Mouse (Mus musculus) brain, embryonic 14.5 days (tissue): Measurements from ENCODE around the gene Clrn2. TPM values are rescaled to one million over a fixed set of nuclear protein-coding genes. Genes with fewer than 3 reads are reported as not detected.

ENCODE experiments used
- DNase-seq: peaks from one replicate; pipeline ENCODE4 v3.0.0-alpha.2; 2011; ENCODE audit warnings: low read depth
- CTCF ChIP-seq: fragments of 200-500 bp; IDR thresholded peaks from 2 replicates; pipeline ENCODE4 v1.5.1; 2012; ENCODE audit warnings: inconsistent platforms, mild to moderate bottlenecking, moderate library complexity, borderline replicate concordance; ENCODE audit not compliant: insufficient read depth, insufficient read length; ENCODE audit errors: extremely low read depth
- POLR2A ChIP-seq: fragments of 200-500 bp; IDR thresholded peaks from 2 replicates; pipeline ENCODE4 v1.6.1; 2012; ENCODE audit warnings: mild to moderate bottlenecking, inconsistent platforms, borderline replicate concordance; ENCODE audit not compliant: poor library complexity, insufficient read depth, insufficient read length, severe bottlenecking; ENCODE audit errors: extremely low read depth
- polyA plus RNA-seq: library from polyadenylated mRNA; depleted of rRNA; stranded (reverse); fragments of >200 nt; gene quantifications from 2 replicates; pipeline ENCODE4 v1.2.3, GENCODE M21; 2012; rRNA removed

Gene Clrn2
- polyA plus RNA-seq, 1 experiment: 0.18 TPM

DNA sequence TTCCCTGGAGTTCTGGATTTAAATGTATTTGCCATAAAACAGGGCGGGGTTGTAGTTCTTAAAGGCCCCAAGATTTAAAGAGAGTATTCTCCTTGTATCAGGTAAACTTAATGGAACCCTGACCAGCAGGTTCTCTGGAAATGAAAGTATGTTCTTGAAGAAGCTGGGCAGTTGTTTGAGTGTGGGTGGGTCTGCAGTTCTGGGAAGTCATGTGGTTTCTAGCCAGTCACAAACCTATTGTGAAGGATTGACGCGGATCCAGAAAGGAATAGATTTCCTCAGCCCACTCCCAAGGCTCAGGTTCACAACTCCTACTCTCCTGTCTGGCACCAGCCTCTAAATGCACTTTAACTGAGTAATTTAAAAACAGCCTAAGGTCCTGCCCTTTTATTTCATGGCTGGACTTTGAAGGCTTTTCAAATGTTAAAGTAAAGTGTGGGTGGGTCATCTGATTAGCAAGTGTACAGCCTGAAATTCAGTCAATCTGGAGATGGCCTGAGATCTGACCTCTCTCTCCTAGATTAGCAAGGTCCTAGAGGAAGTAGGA, 42.0 kb downstream of the Clrn2 start:
- TF ChIP-seq POLR2A: no peak
- no peak for TF ChIP-seq CTCF
- no peak for DNase-seq

DNA sequence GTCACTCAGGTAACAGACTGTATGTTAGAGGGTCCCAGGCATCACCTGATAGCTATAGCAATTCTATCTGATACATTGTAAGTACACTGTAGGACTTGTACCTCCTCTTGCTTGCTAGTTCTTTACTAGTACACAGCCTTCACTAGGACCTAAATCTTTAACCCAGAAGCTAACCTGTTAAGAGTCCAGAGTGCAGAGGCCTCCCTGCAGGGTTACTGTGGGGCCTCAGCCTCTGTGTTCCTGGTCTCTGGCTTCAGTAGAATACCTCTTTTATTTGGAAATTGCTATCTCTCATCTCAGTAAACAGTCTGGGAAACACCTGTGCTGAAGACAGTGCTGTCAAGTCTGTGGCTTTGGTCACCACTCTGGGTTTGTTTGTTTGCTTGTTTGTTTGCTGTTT, 42.5 kb downstream of the Clrn2 start:
- no peak for DNase-seq

DNA sequence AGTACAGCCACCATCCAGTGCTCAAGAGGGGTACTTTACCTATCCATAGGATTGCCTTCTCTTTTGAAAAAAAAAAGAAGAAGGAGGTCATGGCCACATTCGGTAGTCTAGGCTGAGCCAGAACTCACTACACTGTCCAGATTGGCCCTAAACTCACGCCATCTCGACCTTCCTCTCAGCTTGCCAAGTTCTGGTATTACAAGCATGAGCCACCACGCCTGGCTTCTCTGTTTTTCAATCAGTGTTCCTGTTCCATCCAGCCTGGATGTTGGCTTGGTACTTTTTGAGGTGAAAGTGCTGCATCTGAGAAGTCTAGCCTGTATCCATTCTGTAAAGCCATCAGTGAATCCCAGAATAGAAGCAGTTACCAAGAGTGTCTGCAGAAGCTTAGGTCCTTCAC, 42.9 kb downstream of the Clrn2 start:
- DNase-seq: no peak
- TF ChIP-seq CTCF (no peak), POLR2A (no peak)

More for the DNA sequence above, 42.5 kb downstream of the Clrn2 start:
- TF ChIP-seq POLR2A (no peak), CTCF (no peak)

DNA sequence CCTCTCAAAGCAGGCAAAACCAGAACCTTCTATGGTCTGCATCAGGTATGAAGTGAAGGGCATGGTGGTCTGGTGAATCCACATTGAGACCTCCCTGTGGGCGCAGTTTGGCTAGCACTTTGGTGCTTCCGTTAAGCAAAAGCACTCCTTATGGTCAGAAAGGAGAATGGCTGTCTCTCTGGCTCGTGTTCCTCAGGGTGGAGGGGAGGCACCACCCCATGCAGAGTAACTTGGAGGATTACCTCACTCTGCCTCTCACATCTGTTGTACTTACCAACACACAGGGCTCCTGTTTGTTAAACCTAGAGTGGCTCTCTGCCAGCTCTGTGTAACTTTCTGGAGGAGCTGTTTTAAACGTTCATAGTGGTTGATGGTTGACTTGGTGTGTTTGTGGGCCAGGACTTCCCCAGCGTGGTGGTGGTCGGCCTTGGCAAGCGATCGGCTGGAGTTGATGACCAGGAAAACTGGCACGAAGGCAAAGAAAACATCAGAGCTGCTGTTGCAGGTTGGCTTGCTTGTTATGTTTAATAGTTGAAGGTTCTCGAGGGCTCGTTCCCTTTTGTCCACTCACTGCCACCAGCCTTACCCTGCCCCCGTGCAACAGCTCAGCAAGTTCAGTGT, 43.5 kb downstream of the Clrn2 start:
- no peak for DNase-seq
- TF ChIP-seq POLR2A (no peak), CTCF (no peak)

DNA sequence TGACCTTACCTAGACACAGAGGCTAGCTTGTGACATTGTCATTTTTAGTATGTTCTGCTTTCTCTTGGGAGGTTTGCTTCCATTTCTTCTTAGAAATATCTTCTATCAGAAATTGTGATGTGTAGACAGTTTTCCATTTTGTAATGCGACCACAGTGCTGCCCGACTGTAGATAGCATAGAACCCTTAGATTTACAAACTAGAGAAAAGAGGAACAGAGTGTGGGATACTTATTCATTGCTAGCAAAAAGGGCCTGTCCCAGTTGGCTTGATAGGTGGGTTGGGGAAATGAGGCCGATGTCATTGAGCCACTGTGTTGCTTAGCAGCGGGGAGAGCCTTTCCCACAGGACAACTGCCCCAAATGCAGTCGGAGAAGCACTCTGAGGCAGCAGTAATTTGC, 44.0 kb downstream of the Clrn2 start:
- TF ChIP-seq POLR2A: no peak
- TF ChIP-seq CTCF: no peak
- DNase-seq: no peak

DNA sequence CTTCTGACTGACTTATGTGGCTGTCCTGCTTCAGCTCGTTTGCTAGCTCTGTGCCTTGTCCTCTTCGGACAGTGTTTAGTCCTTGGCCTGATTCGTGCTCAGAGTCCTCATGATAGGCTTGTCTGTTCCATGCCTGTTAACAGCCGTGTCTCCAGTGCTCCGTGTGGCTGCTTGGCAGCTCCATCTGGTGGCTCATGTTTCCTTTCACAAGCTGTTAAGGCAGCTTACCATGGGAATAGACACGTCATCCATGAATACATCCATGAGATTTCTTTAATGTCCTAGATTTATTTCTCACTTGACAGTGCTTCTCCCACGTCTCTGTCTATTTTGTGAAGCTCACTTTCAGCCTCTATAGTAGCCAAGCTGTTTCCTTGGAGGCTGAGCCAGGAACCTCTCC, 56.5 kb downstream of the Clrn2 start:
- TF ChIP-seq POLR2A: no peak
- no peak for TF ChIP-seq CTCF
- DNase-seq: peak; percentile 20

DNA sequence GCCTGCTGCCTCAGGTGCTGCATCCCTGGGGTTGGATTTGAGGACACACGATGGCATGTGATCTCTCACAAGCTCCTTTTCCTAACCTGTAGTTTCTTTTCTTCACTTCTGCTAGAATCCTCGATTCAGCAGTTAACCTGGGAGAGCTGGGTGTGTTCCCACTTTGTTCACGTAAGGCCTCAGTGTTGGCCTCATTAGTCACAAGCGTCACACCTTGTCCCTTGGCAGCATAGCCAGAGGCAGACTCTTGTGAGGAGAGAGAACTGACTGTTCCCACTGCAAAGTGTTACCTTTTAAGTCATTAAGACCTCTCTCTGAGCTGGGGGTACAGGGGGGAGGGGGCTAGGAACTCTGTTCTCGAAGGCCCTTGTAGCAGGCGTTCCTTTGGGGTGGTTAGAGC, 59.4 kb downstream of the Clrn2 start:
- no peak for TF ChIP-seq CTCF
- no peak for TF ChIP-seq POLR2A

DNA sequence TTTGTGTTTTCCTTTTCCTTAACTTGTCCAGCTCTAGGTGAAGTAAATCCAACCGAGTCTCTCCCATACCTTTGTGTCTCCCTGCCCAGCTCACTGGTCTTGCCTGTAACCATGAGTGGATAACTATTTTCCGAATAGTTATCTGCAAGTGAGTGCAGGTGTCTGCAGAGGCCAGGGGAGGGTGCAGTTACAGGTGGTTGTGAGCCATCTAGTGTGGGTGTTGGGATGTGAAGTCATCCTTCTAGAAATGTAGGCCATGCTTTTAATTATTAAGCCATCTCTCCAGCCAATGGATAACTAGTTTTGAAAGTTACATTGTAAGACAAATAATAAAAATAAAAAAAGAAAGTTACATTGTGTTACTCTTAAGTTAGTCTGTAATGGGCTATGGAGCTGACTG, 60.0 kb downstream of the Clrn2 start:
- DNase-seq: no peak
- TF ChIP-seq CTCF (no peak), POLR2A (no peak)

More for the DNA sequence above, 59.4 kb downstream of the Clrn2 start:
- DNase-seq: no peak

Other genes starting within 250 kb of the Clrn2 start
- gene Qdpr, start 3.5 kb upstream of the Clrn2 start, polyA plus RNA-seq: 65.7 and 66.4 TPM in 2 replicates
- 20.1 and 20.5 TPM in 2 replicates for gene Lap3, start 39.6 kb downstream of the Clrn2 start, polyA plus RNA-seq
- 133 and 165 TPM in 2 replicates for gene Med28, start 66.5 kb downstream of the Clrn2 start, polyA plus RNA-seq
- 1.5 and 2.6 TPM in 2 replicates for gene Fam184b, start 185.9 kb downstream of the Clrn2 start, polyA plus RNA-seq
- 8.7 and 13.2 TPM in 2 replicates for gene Ncapg, start 216.2 kb downstream of the Clrn2 start, polyA plus RNA-seq